Mouse (Mus musculus) monocyte, adult 5-6 weeks (primary cell): ENCODE measurements around the gene Gm5447. TPM values are rescaled to one million over a fixed set of nuclear protein-coding genes. Genes with fewer than 3 reads are reported as not detected.

Source experiments
- ATAC-seq: fragments of 153-309, 156-312 bp; replicated peaks from 2 replicates; pipeline ENCODE4 v1.8.0; 2017; ENCODE audit warnings: mild to moderate bottlenecking; ENCODE audit not compliant: low TSS enrichment, insufficient number of reproducible peaks, severe bottlenecking, poor library complexity, low FRiP score
- total RNA-seq: library from RNA; stranded (forward); fragments of 200-1000, 200-491, 200-594 nt; gene quantifications from 3 replicates; pipeline ENCODE4 v1.2.3, GENCODE M21; 2017

Gene Gm5447
- total RNA-seq: 1.2 TPM in 1 of 3 replicates, not detected in the others

DNA sequence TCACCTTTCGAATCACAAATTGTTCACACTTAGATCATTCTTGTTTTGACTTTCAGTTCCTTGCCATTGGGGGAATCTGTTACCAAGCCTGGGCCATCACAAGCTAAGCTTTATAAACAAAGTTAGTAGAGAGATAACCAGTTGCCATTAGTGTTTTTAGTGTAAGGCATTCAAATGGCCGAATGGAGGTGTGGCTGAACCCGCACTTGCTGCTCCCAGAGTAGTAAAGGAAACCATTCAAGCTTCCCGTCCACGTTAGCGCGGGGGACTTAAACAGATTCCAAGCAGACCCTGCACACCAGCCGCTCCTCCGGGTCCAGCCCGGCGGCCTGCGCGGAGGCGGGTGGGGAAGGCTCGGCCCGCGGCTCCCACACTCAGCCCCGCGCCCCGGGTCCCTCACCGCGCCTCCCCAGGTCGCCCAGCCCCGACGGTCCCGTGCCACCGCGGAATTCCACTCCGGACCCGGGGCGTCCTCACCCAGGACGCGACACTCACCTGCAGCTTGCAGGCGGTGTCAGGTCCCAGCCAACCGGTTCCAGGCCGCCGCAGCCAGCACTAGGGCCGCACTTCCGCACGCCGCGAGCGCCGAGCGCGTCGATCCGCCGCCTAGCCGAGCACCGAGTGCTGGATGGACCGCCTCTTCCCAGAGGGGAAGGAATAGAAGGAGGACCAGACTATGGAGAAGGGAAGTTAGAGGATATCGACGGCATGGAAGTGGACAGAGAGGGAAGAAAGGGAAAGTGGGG lies at the start of gene Gm5447, which contains the start of gene Exoc2:
Gene Gm5447 (plus strand): TSS at position 704 of the 746 bp plus-strand sequence.
Gene Exoc2 (minus strand): TSS at position 593 of the 746 bp plus-strand sequence.
- peak; percentile 75 for ATAC-seq

DNA sequence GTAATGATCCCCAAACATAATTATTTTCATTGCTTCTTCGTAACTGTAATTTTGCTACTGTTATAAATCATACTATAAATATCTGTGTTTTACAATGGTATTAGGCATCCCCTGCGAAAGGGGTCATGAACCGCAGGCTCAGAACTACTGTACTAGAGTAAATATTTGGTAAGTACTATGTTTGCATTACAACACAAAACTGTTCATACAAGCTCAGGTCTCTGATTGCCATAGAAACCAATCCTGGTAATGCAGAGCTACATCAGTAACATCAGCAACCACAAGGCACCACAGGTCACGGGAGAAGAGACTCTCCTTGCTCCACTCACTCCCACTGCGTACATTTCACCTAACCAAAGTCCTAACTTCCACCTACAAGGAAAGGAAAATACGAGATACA lies 49.7 kb upstream of the Gm5447 start:
- no peak for ATAC-seq

DNA sequence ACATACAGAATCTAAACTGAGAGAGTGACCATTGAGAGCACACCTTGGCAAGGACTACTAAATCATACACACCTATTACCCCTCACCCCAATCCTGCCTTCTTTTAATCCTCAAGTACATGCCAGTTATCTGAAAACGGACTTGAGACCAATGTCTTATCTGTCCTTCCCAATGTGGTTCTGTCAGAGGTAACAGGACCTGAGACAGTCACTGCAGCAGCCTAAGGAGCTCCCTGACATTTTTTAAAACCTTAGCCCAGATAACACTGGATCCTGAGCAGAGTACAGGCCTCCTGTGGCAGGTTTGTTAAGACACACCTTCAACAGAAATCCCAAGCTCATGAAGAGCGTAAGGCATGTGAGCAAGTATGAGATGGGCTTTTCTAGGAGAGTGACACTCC lies 44.9 kb upstream of the Gm5447 start:
- ATAC-seq: no peak

DNA sequence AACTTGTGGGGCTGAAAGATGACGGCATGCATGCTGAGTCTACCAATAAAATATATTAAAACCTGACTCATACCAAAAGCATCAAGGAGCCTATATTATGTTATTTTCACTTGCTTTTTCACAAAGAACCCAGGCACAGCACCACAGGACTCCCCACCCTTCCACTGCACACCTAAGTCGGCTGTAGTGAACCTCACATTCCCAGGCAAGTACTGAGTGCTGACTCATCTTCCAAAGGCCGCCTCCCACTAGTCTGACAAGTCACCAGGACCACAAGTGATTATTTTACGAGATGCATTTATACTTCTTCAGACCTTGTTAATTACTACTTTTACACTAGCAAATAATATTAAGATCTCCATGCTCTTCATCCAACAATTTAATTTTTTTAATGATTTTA lies 42.4 kb upstream of the Gm5447 start:
- ATAC-seq: no peak

DNA sequence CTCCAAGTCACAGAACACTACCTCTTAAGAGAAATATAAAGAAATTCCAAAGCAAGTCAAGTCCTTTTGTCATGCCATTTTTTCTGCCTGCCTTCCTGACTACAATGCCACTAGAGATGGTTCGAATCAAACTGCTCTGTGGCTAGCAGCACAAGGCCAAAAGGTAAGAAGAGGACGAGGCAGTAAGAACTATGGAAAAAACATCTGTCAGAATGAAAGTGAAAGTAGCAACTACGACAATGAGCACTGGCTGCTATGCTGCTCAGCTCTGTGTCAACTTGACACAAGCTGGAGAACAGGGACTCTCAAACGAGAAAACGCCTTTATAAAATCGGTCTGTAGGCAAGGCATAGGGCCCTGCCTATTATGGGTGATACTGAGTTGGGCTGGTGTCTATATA lies 41.0 kb upstream of the Gm5447 start:
- no peak for ATAC-seq

DNA sequence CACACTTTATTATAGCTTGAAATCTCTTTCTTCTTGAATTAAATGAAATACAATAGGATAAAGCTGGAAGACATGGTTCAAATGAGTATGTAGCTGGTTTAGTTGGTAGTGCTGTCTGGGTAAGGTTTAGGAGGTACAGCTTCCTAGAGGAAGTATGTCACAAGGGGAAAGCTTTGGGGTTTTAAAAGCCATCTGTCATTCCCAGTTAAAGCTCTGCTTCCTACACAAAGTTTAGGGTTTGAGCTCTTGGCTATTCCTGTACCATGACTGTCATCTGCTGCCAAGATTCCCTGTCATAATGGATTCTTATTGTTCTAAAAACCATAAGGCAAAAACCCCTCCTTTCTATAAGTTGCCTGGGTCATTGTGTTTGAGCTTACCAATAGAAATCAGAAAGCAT lies 28.2 kb upstream of the Gm5447 start:
- no peak for ATAC-seq

DNA sequence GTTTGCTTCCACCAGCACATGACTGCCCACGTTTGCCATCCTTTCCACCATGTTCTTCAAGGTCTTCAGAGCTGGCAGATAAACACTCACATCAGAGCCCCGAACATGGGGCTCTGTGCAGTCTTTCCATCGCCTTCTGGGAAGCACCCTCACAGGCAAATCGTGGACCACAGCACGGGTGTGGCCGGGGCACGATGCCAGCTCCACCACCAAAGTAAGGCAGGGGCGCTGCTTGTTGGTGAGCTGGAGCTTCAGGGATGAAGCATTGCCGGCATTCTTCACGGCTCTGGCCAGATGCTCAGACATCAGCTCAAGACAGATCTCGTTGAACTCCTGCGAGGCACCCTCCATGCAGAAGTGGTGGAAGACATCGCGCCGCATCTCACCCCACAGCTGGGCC lies 26.9 kb upstream of the Gm5447 start:
- ATAC-seq: no peak

DNA sequence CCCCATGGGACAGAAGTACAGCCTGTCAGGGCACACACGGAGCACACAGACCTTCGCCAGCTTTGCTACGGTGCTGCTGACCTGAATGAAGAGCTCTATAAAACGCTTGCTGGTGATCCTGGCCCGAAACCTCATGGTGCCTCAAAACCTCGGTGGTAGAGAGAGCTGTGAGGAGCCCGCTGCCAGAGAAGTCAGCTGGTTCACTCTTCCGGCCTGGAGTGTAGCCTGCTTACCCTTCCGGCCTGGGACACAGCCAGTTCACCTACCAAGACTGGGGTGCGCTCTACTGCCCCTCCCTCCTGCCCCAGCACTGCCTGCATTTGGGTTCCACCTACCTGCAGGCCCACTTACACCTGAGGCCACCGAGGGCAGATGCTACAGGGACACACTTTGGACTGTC lies 26.5 kb upstream of the Gm5447 start, which contains the start of gene Hus1b:
Gene Hus1b (minus strand): TSS at position 220 of the 400 bp plus-strand sequence.
- ATAC-seq: no peak

DNA sequence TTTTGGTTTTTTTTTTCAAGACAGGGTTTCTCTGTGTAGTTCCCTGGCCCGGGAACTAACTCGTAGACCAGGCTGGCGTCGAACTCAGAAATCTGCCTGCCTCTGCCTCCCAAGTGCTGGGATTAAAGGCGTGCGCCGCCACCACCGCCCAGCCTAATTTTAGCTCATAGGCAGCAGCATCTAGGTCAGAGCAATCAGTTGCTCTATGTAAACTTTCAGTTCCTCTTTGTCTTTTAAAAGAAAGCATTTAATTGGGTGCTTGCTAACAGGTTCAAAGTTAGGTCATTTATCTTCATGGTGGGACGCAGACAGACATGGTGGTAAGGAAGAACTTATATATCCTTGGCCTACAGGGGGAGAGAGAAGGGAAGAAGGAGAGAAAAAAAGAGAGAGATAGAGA lies 24.8 kb upstream of the Gm5447 start:
- ATAC-seq: peak; percentile 80

DNA sequence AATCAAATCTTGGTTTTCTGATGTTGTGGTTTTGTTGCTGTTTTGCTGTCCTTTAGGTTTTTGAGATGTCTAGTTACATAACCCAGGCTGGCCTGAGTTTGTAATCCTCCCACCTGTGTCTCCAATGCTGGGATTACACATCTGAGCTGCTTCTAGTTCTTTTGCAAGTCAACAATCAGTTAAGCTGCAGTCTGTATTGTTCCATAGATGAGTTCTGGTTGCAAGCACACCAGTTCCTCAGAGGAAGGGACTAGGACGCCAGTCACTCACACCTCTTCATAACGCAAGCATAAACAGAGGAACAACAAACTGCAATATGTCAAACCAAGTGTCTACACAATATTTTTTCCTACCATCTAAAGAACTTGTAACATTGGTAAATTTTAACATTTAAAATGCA lies 22.0 kb upstream of the Gm5447 start:
- no peak for ATAC-seq

DNA sequence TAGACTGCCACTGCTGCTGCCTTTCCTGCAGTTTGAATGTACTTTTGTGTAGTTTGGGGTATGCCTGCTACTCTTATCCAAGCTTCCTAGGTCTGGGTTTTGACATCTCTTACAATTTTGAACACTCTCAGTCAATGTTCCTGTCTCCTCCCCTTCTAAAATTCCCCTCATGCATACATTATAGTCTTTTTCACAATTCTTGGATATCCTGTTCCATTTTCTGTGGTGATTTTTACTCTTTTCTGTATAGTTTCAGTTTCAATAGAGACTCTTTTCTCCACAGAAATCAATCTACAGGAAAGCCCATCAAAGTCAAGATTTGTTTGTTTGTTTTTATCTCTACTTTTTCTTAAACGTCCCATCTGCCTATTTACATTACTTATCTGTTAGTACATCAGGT lies 20.4 kb upstream of the Gm5447 start:
- ATAC-seq: no peak

DNA sequence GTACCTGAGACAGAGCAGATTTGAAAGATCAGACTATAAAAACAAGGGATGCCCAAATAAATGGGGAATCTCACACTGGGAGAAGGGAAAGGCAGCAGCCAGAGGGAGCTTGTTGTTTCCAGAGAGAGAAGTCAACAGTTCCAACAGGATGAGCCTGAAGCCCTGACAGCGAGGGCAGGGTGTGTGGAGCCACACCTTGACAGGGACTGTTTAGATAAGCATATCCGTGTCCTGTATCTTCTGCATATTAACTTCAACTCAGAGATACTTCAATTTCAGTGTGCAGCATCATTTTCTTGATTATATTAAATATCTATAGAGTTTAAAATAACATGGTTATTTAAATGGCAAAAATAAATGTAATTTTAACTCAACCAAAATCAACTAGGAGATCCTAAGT lies 13.3 kb upstream of the Gm5447 start:
- no peak for ATAC-seq

DNA sequence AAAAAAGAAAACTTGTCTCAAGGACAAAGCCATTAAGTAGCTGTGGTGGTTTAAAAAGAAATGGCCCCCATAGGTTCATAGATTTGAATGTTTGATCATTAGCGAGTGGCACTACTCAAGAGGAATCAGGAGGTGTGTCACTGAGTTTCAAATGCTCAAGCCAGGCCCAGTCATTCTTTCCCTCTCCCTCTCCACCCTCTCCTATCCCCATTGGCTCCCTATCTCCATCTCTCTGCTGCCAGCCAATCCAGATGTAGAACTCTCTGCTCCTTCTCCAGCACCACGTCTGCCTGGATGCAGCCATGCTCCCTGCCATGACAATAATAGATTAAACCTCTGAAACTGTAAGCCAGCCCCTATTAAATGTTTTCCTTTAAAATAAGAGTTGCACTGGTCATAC lies 12.1 kb upstream of the Gm5447 start:
- no peak for ATAC-seq

DNA sequence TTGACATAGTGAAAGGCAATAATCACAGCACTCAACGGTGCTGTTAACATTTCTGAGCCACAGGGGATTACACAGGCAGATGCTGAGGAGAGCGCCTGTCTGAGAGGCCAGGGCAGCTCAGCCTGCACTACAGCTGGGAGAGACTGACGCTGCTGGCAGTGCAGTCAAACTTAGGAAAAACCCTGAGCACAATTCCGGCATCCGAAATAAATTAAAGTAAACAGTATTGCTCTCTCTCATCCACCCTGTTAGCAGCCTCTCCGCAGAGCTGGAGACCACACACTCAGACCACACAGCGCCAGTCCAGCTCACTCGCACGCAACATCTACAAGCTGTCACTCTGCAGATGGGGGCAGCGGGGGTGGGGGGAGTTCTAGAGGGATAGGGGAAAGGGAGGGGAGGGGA lies 7.5 kb upstream of the Gm5447 start:
- ATAC-seq: no peak

DNA sequence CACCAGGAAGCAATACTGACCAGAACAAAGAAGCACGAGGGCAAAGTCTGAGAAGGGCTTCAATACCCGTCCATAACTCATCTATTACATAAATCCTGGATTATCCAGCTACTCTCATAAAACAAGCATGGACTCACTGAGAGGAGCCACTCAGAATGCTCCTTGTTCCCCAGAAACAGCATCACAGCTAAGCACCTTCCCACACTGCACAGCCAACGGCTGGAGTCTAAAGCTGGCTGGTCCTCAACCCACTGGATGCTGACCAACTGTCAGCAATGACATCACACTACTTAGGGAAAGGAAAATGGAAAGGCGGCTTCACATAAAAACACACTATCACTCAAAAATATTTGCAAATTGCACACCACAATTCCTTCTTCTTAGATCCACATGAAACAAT lies 5.7 kb upstream of the Gm5447 start:
- ATAC-seq: no peak

DNA sequence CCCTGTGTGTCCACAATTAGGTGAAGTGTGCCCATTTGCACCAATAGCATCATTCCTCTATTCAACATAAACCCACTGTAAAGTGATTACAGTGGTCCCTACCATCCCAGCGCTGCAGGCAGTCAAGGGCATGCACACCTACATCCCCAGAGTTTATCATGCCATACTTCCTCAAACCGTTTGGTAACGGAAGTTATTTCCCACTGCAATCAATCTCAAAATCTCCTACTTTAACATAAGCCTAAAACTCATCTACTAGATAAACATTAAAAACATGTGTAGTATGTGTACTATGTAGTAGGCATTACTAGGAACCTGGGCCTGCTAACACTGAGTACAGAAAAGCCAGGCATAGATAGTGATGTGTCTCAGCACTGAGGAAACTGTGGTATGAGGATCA lies 3.0 kb upstream of the Gm5447 start:
- no peak for ATAC-seq

DNA sequence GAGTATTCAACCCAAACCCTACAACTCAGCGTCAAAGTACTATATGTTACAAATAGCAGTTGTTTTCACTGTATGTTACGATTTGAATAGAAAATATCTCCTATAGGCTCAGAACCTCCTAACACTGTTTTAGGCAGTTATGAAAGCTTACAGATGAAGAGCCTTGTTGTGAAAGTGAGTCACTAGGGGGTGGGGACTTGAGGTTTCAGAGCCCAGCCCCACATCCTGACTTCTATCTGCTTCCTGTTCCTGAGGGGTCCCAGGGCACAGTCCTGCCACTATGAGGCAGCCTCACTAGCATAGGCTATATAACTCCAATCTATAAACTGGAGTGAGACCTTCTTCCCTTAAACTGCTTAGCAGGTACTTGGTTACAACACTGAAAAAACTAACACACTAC lies 1.9 kb upstream of the Gm5447 start:
- ATAC-seq: peak; percentile 83

DNA sequence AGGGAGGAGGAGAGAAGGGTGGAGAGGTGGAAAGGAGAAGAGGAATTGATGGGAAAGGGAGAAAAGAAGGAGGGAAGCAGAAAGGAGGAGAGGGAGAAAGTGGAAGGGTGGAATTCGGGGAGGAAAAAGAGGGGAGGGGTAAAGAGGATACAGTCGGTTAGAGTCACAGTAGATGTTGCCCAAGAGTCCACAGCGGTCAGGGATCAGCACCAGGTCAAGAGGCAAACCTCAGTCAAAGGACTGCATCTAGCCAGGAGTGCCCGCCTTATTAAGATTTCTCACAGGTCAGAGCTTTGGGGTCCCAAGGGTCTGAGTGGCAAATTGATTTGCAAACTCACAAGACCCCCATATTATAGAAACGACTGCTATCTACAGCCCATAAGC lies 235 bp downstream of the Gm5447 start:
- ATAC-seq: no peak

DNA sequence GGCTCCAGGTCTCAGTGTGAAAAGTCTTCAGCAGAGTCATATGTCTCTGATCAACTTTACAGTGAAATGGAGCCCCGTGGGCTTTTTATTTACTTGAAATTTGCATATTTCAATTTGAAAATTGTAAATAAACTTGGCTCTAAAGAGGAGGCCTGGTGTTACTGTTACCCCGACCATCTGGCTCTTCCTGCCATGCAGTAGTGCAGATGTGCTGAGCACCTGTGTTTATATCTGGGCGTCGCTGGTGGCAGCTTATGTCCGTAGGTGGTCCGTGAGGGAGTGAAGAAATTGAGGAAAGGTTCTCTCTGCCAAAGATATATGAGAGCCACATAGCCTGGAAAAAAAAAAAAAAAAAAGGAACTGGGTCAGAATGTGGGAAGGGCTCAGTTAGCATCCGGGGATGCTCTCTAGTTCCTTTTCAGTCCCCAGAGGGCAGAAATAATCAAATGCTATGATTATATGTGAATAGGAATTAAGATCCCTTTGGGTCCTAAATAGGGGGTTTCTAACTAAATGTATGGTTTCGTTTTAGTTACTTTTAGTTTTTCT lies 2.6 kb downstream of the Gm5447 start:
- no peak for ATAC-seq

DNA sequence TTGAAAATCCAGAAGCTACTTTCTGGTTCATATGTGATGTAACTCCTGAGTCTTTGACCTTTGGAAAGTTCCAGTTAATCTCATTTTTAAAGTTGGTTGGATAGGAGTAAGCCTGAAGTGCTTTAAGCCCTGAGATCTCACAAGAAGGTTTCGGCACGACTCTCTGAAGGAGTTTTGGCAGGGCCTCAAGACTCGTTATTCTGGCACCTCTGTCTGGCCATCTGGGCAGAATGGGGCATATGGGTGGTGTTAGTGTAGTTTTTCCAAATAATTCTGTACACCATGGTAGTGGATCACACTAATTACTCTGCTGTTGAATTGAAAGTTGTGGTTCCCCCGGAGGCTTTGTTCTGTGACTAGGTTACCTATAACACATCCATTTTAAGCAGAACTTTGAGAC lies 4.2 kb downstream of the Gm5447 start:
- no peak for ATAC-seq

DNA sequence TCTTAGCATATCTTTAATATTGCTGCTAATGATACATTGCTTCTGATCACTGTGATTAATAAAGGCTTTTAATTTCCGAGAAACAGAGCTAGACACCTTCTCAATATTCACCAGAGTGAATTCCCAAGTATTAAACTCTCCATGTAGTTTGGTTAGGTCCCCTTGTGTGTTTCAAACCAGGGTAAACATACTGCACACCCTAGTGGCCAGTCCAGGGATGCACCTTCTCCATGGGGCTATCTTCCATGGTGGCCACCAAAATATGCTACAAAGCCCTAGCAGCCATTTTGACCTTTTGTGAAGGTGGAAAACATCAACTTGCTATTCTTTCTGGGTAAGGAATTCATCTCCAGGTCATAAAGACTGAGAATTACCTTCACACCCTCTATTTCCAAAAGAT lies 7.7 kb downstream of the Gm5447 start:
- peak; percentile 79; the same call in 1 of the 2 replicates for ATAC-seq
